Mouse (Mus musculus) liver, embryonic 13.5 days (tissue): Measurements from ENCODE around the gene Igf2bp2. TPM values are rescaled to one million over a fixed set of nuclear protein-coding genes. Genes with fewer than 3 reads are reported as not detected.
A peak's percentile ranks its signal among the peaks of the same experiment; 100 is the strongest.

Experiments
- ATAC-seq: fragments of 200-750 bp; cut with Nextera tagmentation; 2 replicates; pipeline ENCODE4 v1.8.0; 2017; ENCODE audit warnings: low read depth, mild to moderate bottlenecking, moderate number of reproducible peaks, moderate library complexity
- DNase-seq: peaks from one replicate; pipeline ENCODE4 v3.0.0; 2022
- H3K27ac ChIP-seq: fragments of 300-500 bp; sonication (generic); 2 replicates; pipeline ENCODE4 v1.5.1; 2015; ENCODE audit warnings: moderate library complexity, mild to moderate bottlenecking, inconsistent platforms
- H3K27me3 ChIP-seq: fragments of 300-500 bp; sonication (generic); 2 replicates; pipeline ENCODE4 v1.6.1; 2015; ENCODE audit warnings: mild to moderate bottlenecking, inconsistent platforms
- H3K36me3 ChIP-seq: fragments of 300-500 bp; sonication (generic); 2 replicates; pipeline ENCODE4 v1.6.1; 2015; ENCODE audit warnings: mild to moderate bottlenecking, inconsistent platforms
- H3K4me1 ChIP-seq: fragments of 300-500 bp; sonication (generic); replicated peaks from 2 replicates; pipeline ENCODE4 v1.6.1; 2015; ENCODE audit warnings: inconsistent platforms
- H3K4me2 ChIP-seq: fragments of 300-500 bp; sonication (generic); 2 replicates; pipeline ENCODE4 v1.6.1; 2015; ENCODE audit warnings: inconsistent platforms, mild to moderate bottlenecking, moderate library complexity
- H3K4me3 ChIP-seq: fragments of 300-500 bp; sonication (generic); replicated peaks from 2 replicates; pipeline ENCODE4 v1.5.1; 2015; ENCODE audit warnings: mild to moderate bottlenecking, inconsistent platforms
- H3K9ac ChIP-seq: fragments of 300-500 bp; sonication (generic); 2 replicates; pipeline ENCODE4 v1.6.1; 2015; ENCODE audit warnings: mild to moderate bottlenecking, inconsistent platforms
- H3K9me3 ChIP-seq: fragments of 300-500 bp; sonication (generic); replicated peaks from 2 replicates; pipeline ENCODE4 v1.6.1; 2016; ENCODE audit warnings: inconsistent platforms
- WGBS: fragments of 180-500 bp; shearing (Covaris S2); methylation state at CpG from one replicate; pipeline ENCODE4 v1.1.7; 2015; ENCODE audit not compliant: insufficient replicate concordance; 5-methylcytosine and 5-hydroxymethylcytosine counted together
- polyA plus RNA-seq: library from polyadenylated mRNA; unstranded; fragments of >200 nt; fragmentation: Nextera tagmentation; extraction: Ambion mirVana; gene quantifications from 2 replicates; pipeline ENCODE4 v1.2.1, GENCODE M21; 2015

Igf2bp2 gene
- polyA plus RNA-seq, 1 experiment from 2014 or later: 12.1 TPM

- Histone ChIP-seq H3K27ac (no peak overlapping the region), H3K9me3 (no peaks in the 10 kb centered on the region), H3K27me3 (no peaks in the 10 kb centered on the region), H3K36me3 (peaks cover 12% of the 10 kb centered on the region; the same call in 1 of the 2 replicates), H3K4me2 (no peak overlapping the region), H3K4me3 (no peak overlapping the region), H3K9ac (no peak overlapping the region), H3K4me1 (no peaks in the 10 kb centered on the region)
- 86% methylated on average over 8 of the region's 8 CpGs for WGBS
- no peak for ATAC-seq
- no peak for DNase-seq
Observed at GRCm38 (mm10) chr16:22067406-22067805, 95.7 kb downstream of the Igf2bp2 start.

DNA sequence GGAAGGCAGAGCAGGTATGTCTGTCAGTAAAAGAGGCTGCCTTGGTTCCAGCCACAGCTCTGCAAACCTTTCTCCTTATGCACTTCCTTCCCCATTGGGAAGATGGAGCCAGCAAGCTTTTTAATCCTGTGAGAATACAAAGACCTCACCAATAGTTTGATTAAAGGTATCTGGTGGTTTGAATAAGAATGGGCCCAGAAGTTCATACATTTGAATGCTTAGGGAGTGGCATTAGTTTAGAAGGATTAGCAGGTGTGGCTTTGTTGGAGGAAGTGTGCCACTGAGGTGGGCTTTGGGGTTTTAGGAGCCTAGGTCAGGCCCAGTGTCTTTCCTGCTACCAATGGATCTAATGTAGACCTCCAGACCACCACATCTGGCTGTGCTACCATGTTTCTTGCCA, 97.6 kb downstream of the Igf2bp2 start:
- ATAC-seq (no peak), DNase-seq (no peak)

GRCm38 (mm10) chr16:22062284-22062683, 100.8 kb downstream of the Igf2bp2 start:
- no peak overlapping the region for H3K4me2 ChIP-seq
- peaks cover 12% of the 10 kb centered on the region for H3K4me1 ChIP-seq
- H3K9me3 ChIP-seq: no peaks in the 10 kb centered on the region
- H3K27ac ChIP-seq: no peak overlapping the region
- H3K36me3 ChIP-seq: peaks cover 12% of the 10 kb centered on the region; the same call in 1 of the 2 replicates
- DNase-seq (no peak), ATAC-seq (no peak)
- no peaks in the 10 kb centered on the region for H3K27me3 ChIP-seq
- H3K4me3 ChIP-seq: no peak overlapping the region
- WGBS: 30% methylated on average over 4 of the region's 4 CpGs
- no peak overlapping the region for H3K9ac ChIP-seq

More for the DNA sequence above, 97.6 kb downstream of the Igf2bp2 start:
- Histone ChIP-seq H3K9me3 (no peaks in the 10 kb centered on the region), H3K27me3 (no peaks in the 10 kb centered on the region), H3K4me1 (peaks cover 8% of the 10 kb centered on the region; the same call in 1 of the 2 replicates), H3K27ac (no peak overlapping the region), H3K9ac (no peak overlapping the region), H3K36me3 (peaks cover 16% of the 10 kb centered on the region; the same call in 1 of the 2 replicates), H3K4me2 (no peak overlapping the region), H3K4me3 (no peak overlapping the region)

GRCm38 (mm10) chr16:22061555-22062160, 101.4 kb downstream of the Igf2bp2 start:
- peak overlapping the region; percentile 15; the same call in 1 of the 2 replicates for H3K4me2 ChIP-seq
- no peaks in the 10 kb centered on the region for H3K27me3 ChIP-seq
- H3K9me3 ChIP-seq: no peaks in the 10 kb centered on the region
- DNase-seq (no peak), ATAC-seq (no peak)
- peaks cover 9% of the 10 kb centered on the region; the same call in 1 of the 2 replicates for H3K36me3 ChIP-seq
- H3K27ac ChIP-seq: no peak overlapping the region
- 24% methylated on average over 14 of the region's 14 CpGs for WGBS
- peaks cover 13% of the 10 kb centered on the region for H3K4me1 ChIP-seq
- no peak overlapping the region for H3K4me3 ChIP-seq
- H3K9ac ChIP-seq: no peak overlapping the region

DNA sequence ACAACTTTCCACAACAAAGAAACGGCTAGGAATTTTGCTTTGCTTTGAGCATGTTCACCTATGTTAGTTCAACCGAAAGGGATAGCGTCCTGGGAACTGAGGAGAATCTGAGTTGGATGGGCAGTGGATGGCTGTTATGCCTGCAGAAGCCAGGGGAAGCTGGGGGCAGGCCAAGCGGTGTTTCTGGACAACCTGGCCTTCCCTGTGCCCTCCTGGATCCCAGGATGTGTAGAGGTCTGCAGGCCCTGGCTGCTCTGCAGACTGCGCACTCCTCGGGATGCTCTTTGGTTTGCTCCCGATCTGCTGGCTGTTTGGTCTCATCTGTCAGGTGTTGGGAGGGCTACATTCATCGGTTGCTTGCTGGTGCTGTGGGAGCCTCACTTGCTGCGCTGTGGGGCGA, 102.7 kb downstream of the Igf2bp2 start:
- H3K9me3 ChIP-seq: no peaks in the 10 kb centered on the region
- no peak overlapping the region for H3K27ac ChIP-seq
- H3K27me3 ChIP-seq: no peaks in the 10 kb centered on the region
- no peak overlapping the region for H3K4me2 ChIP-seq
- H3K4me1 ChIP-seq: peaks cover 13% of the 10 kb centered on the region
- no peak for ATAC-seq
- 83% methylated on average over 10 of the region's 10 CpGs for WGBS
- no peak overlapping the region for H3K4me3 ChIP-seq
- DNase-seq: no peak
- H3K9ac ChIP-seq: no peak overlapping the region
- peaks cover 8% of the 10 kb centered on the region; the same call in 1 of the 2 replicates for H3K36me3 ChIP-seq

DNA sequence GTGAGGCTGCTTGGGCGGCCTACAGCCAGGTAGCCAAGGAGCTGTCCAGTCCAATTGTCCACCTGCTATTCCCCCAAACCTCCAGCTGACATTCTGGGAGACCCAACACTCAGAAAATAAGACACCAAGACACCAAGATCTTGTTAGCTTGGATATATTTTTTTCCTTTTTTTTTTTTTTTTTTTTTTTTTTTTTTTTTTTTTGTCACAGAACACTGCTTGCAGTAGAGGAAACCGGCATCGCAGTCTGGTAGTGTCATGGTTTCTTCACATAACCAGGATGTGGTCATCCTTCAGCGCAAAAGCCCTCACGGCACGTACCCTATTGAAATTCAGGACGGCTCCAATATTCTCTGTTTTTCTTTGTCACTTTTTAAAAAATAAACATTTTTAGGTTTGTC, 104.2 kb downstream of the Igf2bp2 start:
- H3K36me3 ChIP-seq: peaks cover 8% of the 10 kb centered on the region; the same call in 1 of the 2 replicates
- H3K27me3 ChIP-seq: no peaks in the 10 kb centered on the region
- H3K9me3 ChIP-seq: no peaks in the 10 kb centered on the region
- H3K4me2 ChIP-seq: no peak overlapping the region
- no peak overlapping the region for H3K27ac ChIP-seq
- peaks cover 13% of the 10 kb centered on the region for H3K4me1 ChIP-seq
- H3K4me3 ChIP-seq: no peak overlapping the region
- ATAC-seq (no peak), DNase-seq (no peak)
- 87% methylated on average over 7 of the region's 7 CpGs for WGBS
- H3K9ac ChIP-seq: no peak overlapping the region

DNA sequence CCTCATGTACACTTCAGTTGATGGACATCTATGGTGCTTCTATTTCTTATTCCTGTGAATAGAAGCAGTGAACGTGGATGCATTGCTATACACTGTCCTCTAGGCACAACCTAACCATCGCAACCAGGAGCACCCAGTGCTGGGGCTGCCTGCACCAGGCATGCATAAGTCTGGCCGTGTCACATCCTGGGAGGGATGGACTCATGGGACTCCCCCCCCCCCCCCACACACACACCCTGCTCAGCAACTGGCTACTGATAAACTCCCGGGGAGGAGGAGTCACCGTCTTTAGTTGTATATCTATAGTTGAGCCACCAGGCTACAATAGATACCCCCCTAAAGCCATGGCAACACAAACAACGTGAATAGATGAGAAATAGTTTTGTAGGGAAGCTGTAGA, 105.6 kb downstream of the Igf2bp2 start:
- 33% methylated on average over 6 of the region's 6 CpGs for WGBS

GRCm38 (mm10) chr16:22053411-22053810, 109.7 kb downstream of the Igf2bp2 start:
- Histone ChIP-seq H3K4me2 (no peak overlapping the region), H3K4me1 (peaks cover 6% of the 10 kb centered on the region), H3K27me3 (no peaks in the 10 kb centered on the region), H3K4me3 (no peak overlapping the region), H3K9ac (no peak overlapping the region), H3K36me3 (peaks cover 9% of the 10 kb centered on the region), H3K9me3 (no peaks in the 10 kb centered on the region), H3K27ac (no peak overlapping the region)
- whole genome bisulfite sequencing: 87% methylated on average over 21 of the region's 21 CpGs
- no peak for DNase-seq
- no peak for ATAC-seq

More for the DNA sequence above, 105.6 kb downstream of the Igf2bp2 start:
- peaks cover 13% of the 10 kb centered on the region for H3K4me1 ChIP-seq
- no peak overlapping the region for H3K9ac ChIP-seq
- H3K27ac ChIP-seq: no peak overlapping the region
- no peaks in the 10 kb centered on the region for H3K27me3 ChIP-seq
- H3K36me3 ChIP-seq: peaks cover 8% of the 10 kb centered on the region; the same call in 1 of the 2 replicates
- ATAC-seq (peak; percentile 85), DNase-seq (peak; percentile 28)
- H3K4me3 ChIP-seq: no peak overlapping the region
- H3K9me3 ChIP-seq: no peaks in the 10 kb centered on the region
- no peak overlapping the region for H3K4me2 ChIP-seq

DNA sequence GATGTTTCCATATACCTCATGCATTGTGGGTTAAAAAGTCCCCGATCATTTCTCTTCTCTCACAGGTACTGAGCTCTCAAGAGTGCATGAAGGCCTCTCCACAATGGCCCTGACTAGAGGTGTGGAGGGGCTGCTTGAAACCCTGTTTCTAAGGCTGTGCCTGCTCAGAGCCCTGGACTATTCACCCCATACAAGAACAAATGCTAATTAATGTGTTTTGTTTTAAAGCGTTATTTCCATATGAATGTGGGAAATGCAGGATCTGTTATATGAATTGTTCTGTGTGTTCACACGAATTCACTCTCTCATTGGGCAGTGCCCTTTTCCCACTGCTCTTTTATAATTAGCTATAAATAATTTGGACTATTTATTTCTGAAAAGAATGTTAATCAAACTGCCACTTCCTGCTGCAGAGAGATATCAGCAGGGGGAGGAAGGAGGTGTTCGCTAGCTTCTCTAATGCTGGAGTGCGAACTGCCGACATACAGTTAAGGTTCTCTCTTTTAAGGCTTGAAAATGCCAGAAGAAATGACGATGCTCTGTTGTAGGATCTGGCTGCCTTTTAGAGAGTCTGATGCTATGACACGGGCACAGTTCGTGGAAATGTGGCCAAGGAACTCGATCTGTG, 116.2 kb downstream of the Igf2bp2 start:
- Histone ChIP-seq H3K36me3 (peaks cover 66% of the 10 kb centered on the region), H3K4me3 (no peak overlapping the region)
- 70% methylated on average over 10 of the region's 10 CpGs for WGBS

DNA sequence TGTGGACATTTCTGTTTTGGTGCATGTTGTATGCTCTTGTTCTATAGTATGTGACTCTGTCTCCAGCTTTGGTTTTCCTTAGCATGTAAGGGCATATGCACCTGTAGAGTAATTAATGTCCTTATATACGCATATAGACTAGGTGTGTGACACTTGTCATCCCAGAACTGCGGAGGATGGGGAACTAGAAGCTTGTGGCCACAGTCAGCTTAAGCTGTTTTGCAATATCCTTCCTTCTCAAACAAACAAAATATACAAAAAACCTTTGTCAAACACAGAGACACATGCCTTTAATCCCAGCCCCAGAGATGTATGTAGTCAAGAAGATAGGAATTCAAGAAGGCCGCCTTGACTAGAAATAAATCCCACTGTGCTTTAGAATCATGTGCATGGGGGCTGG, 117.2 kb downstream of the Igf2bp2 start:
- 79% methylated on average over 3 of the region's 3 CpGs for WGBS

More for the DNA sequence above, 116.2 kb downstream of the Igf2bp2 start:
- no peaks in the 10 kb centered on the region for H3K9me3 ChIP-seq
- no peak for DNase-seq
- no peak overlapping the region for H3K9ac ChIP-seq
- no peak overlapping the region for H3K27ac ChIP-seq
- no peak for ATAC-seq
- H3K4me1 ChIP-seq: no peaks in the 10 kb centered on the region; the same call in 1 of the 2 replicates
- no peak overlapping the region for H3K4me2 ChIP-seq
- no peaks in the 10 kb centered on the region for H3K27me3 ChIP-seq

GRCm38 (mm10) chr16:22043830-22044229, 119.3 kb downstream of the Igf2bp2 start:
- no peak overlapping the region for H3K4me2 ChIP-seq
- H3K4me1 ChIP-seq: no peaks in the 10 kb centered on the region; the same call in 1 of the 2 replicates
- peaks cover 88% of the 10 kb centered on the region for H3K36me3 ChIP-seq
- no peak overlapping the region for H3K4me3 ChIP-seq
- H3K27me3 ChIP-seq: no peaks in the 10 kb centered on the region
- 63% methylated on average over 4 of the region's 4 CpGs for WGBS
- H3K9ac ChIP-seq: no peak overlapping the region
- DNase-seq: no peak
- no peak overlapping the region for H3K27ac ChIP-seq
- no peak for ATAC-seq
- H3K9me3 ChIP-seq: no peaks in the 10 kb centered on the region

More for the DNA sequence above, 117.2 kb downstream of the Igf2bp2 start:
- ATAC-seq (no peak), DNase-seq (no peak)
- Histone ChIP-seq H3K27ac (no peak overlapping the region), H3K27me3 (no peaks in the 10 kb centered on the region), H3K36me3 (peaks cover 75% of the 10 kb centered on the region), H3K4me1 (no peaks in the 10 kb centered on the region; the same call in 1 of the 2 replicates), H3K9me3 (no peaks in the 10 kb centered on the region), H3K9ac (no peak overlapping the region), H3K4me3 (no peak overlapping the region), H3K4me2 (no peak overlapping the region)
